Mouse (Mus musculus): ENCODE measurements at regions not wholly inside any gene's neighbourhood (a gene's known extent, or its start where the extent isn't known, plus 50 kb on each side); places are given as distances from the start of the nearest gene placed in this dataset.

- DNase-seq (ENCODE audit: extremely low read depth) = no peak
- Histone ChIP-seq H3K9me3 (replicated peaks; ENCODE audit: low read length) (no peaks in the 10 kb centered on the region), H3K27me3 (replicated peaks) (no peaks in the 10 kb centered on the region), H3K36me3 (replicated peaks in 1 of 2; ENCODE audit: control insufficient read depth in 1 of 2, insufficient read depth in 1 of 2, low read length in 1 of 2) (no peaks in the 10 kb centered on the region), H3K4me2 (ENCODE audit: insufficient read depth, low read depth, poor library complexity, severe bottlenecking) (no peak overlapping the region), H3K4me1 (ENCODE audit: control insufficient read depth in 1 of 2, insufficient read depth in 2 of 2) (0 out of 4 replicates have a peak, but pooled peaks cover 0 to 2% of the 10 kb centered on the region in 2 experiments), H3K27ac (ENCODE audit: insufficient read depth, low read depth) (no peak overlapping the region), H3K4me3 (replicated peaks in 1 of 3; ENCODE audit: low read depth in 2 of 3, low read length in 2 of 3, poor library complexity in 1 of 3) (no peak overlapping the region), H3K9ac (ENCODE audit: insufficient read depth, low read depth) (no peak overlapping the region), H3K79me2 (replicated peaks; ENCODE audit: control insufficient read depth, extremely low read depth, insufficient read depth, poor library complexity, severe bottlenecking) (no peaks in the 10 kb centered on the region)
- dilution Hi-C loops (cut with MboI; ENCODE audit: extremely low pct_ligation_motif_present, extremely low pct_unique_long_range_greater_than_20kb, low sequenced_read_pairs) (no loop called here), in situ Hi-C loops (cut with MboI; ENCODE audit: low pct_ligation_motif_present, low pct_unique_long_range_greater_than_20kb, low sequenced_read_pairs) (no loop called here)
- no peak for TF ChIP-seq IRF4 (IDR thresholded peaks at IDR 0.05; ENCODE audit: low read depth, low read length)
- TF ChIP-seq ZC3H11A (IDR thresholded peaks at IDR 0.05; ENCODE audit: low read depth, low read length) = no peak
- no peak for TF ChIP-seq MYC (IDR thresholded peaks at IDR 0.05; ENCODE audit: low read depth, low read length)
These were observed 252.9 kb downstream of the Sox9 start for GRCm38 (mm10) chr11:113034911-113035310.

- Histone ChIP-seq H3K4me1 (ENCODE audit: control insufficient read depth in 1 of 2, insufficient read depth in 2 of 2) (no peaks in the 10 kb centered on the region), H3K36me3 (replicated peaks in 1 of 2; ENCODE audit: control insufficient read depth in 1 of 2, insufficient read depth in 1 of 2, low read length in 1 of 2) (no peaks in the 10 kb centered on the region), H3K27ac (ENCODE audit: insufficient read depth, low read depth) (no peak overlapping the region), H3K4me3 (replicated peaks in 1 of 3; ENCODE audit: low read depth in 2 of 3, low read length in 2 of 3, poor library complexity in 1 of 3) (no peak overlapping the region), H3K9ac (ENCODE audit: insufficient read depth, low read depth) (no peak overlapping the region), H3K4me2 (ENCODE audit: insufficient read depth, low read depth, poor library complexity, severe bottlenecking) (no peak overlapping the region), H3K9me3 (replicated peaks; ENCODE audit: low read length) (no peaks in the 10 kb centered on the region), H3K27me3 (replicated peaks) (no peaks in the 10 kb centered on the region), H3K79me2 (replicated peaks; ENCODE audit: control insufficient read depth, extremely low read depth, insufficient read depth, poor library complexity, severe bottlenecking) (no peaks in the 10 kb centered on the region)
- dilution Hi-C loops (cut with MboI; ENCODE audit: extremely low pct_ligation_motif_present, extremely low pct_unique_long_range_greater_than_20kb, low sequenced_read_pairs) = no loop called here
- in situ Hi-C loops (cut with MboI; ENCODE audit: low pct_ligation_motif_present, low pct_unique_long_range_greater_than_20kb, low sequenced_read_pairs) = no loop called here
- no peak for DNase-seq (ENCODE audit: extremely low read depth)
- TF ChIP-seq NELFE (IDR thresholded peaks at IDR 0.05; ENCODE audit: low read depth, low read length) (no peak), TCF12 (IDR thresholded peaks at IDR 0.05; ENCODE audit: low read depth, low read length) (no peak), MAX (IDR thresholded peaks at IDR 0.05; ENCODE audit: low read length) (no peak)
These were observed 255.7 kb downstream of the Sox9 start for GRCm38 (mm10) chr11:113037736-113038135.

DNA sequence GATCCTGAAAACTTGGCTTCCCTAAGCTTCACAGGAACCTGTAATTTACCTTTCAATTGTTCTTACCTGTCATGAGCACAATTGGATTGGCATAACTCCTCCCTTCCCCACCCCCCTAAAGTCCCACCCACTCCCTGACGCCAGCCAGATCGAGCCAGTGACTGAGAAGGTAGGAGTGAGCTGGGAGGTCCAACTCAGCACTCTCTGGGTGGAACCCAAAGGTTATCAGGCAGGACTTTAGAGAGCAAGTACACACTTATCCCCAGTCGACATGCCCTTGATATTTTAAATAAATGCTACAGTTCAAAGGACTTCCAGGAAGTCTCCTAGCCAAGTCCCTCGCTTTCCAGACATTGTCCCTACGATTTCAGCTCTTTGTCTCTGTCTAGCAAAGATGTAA lies 260.7 kb downstream of the Sox9 start:
- Histone ChIP-seq H3K4me2 (ENCODE audit: insufficient read depth, low read depth, poor library complexity, severe bottlenecking) (no peak overlapping the region), H3K9me3 (replicated peaks; ENCODE audit: low read length) (no peaks in the 10 kb centered on the region), H3K4me1 (ENCODE audit: control insufficient read depth in 1 of 2, insufficient read depth in 2 of 2) (no peaks in the 10 kb centered on the region), H3K27ac (ENCODE audit: insufficient read depth, low read depth) (no peak overlapping the region), H3K9ac (ENCODE audit: insufficient read depth, low read depth) (no peak overlapping the region), H3K36me3 (replicated peaks in 1 of 2; ENCODE audit: control insufficient read depth in 1 of 2, insufficient read depth in 1 of 2, low read length in 1 of 2) (peaks cover 0 to 10% of the 10 kb centered on the region in 2 experiments), H3K4me3 (replicated peaks in 1 of 3; ENCODE audit: low read depth in 2 of 3, low read length in 2 of 3, poor library complexity in 1 of 3) (no peak overlapping the region), H3K27me3 (replicated peaks) (no peaks in the 10 kb centered on the region), H3K79me2 (replicated peaks; ENCODE audit: control insufficient read depth, extremely low read depth, insufficient read depth, poor library complexity, severe bottlenecking) (no peaks in the 10 kb centered on the region)
- in situ Hi-C loops (cut with MboI; ENCODE audit: low pct_ligation_motif_present, low pct_unique_long_range_greater_than_20kb, low sequenced_read_pairs) = no loop called here
- dilution Hi-C loops (cut with MboI; ENCODE audit: extremely low pct_ligation_motif_present, extremely low pct_unique_long_range_greater_than_20kb, low sequenced_read_pairs) = no loop called here
- DNase-seq (ENCODE audit: extremely low read depth) = no peak
- TF ChIP-seq MAFK (IDR thresholded peaks at IDR 0.05; ENCODE audit: insufficient replicate concordance, low read length) = no peak
- no peak for TF ChIP-seq HCFC1 (IDR thresholded peaks at IDR 0.05; ENCODE audit: low read depth, low read length)
- no peak for TF ChIP-seq POLR2AphosphoS2 (IDR thresholded peaks at IDR 0.05; ENCODE audit: low read depth, low read length)
- no peak for TF ChIP-seq SIN3A (IDR thresholded peaks at IDR 0.05; ENCODE audit: low read length)
- no peak for TF ChIP-seq ZMIZ1 (IDR thresholded peaks at IDR 0.05; ENCODE audit: low read depth, low read length)
- no peak for TF ChIP-seq PAX5 (IDR thresholded peaks at IDR 0.05; ENCODE audit: low read length)
- TF ChIP-seq MXI1 (IDR thresholded peaks at IDR 0.05; ENCODE audit: low read depth, low read length) = no peak
- no peak for TF ChIP-seq MAZ (IDR thresholded peaks at IDR 0.05; ENCODE audit: low read depth, low read length)
- no peak for TF ChIP-seq TCF12 (IDR thresholded peaks at IDR 0.05; ENCODE audit: low read depth, low read length)
- no peak for TF ChIP-seq ELF1 (IDR thresholded peaks at IDR 0.05; ENCODE audit: low read depth, low read length)
- TF ChIP-seq ZC3H11A (IDR thresholded peaks at IDR 0.05; ENCODE audit: low read depth, low read length) = no peak
- TF ChIP-seq BHLHE40 (IDR thresholded peaks at IDR 0.05; ENCODE audit: low read depth, low read length) = no peak
- no peak for TF ChIP-seq JUND (conservative IDR thresholded peaks at IDR 0.05; ENCODE audit: low read depth, low read length)
- no peak for TF ChIP-seq CHD2 (IDR thresholded peaks at IDR 0.05; ENCODE audit: low read length)
- TF ChIP-seq MYC (IDR thresholded peaks at IDR 0.05; ENCODE audit: low read depth, low read length) = no peak
- TF ChIP-seq E2F4 (IDR thresholded peaks at IDR 0.05; ENCODE audit: insufficient replicate concordance, low read depth, low read length) = no peak
- TF ChIP-seq MAX (IDR thresholded peaks at IDR 0.05; ENCODE audit: low read length) = no peak
- no peak for TF ChIP-seq ETS1 (conservative IDR thresholded peaks at IDR 0.05; ENCODE audit: low read depth, low read length)
- TF ChIP-seq GABPA (IDR thresholded peaks at IDR 0.05; ENCODE audit: insufficient replicate concordance, low read depth, low read length) = no peak
